Mouse (Mus musculus): ENCODE results near the gene Rccd1. TPM values are rescaled to one million over a fixed set of nuclear protein-coding genes. Genes with fewer than 3 reads are reported as not detected.

Rccd1 gene
- polyA plus RNA-seq, 1 experiment from 2014 or later, result 7.2 TPM

Other genes with a start within 250 kb of the Rccd1 start
- gene Idh2, start 209.1 kb downstream of the Rccd1 start, polyA plus RNA-seq (2015; fragmentation: Nextera tagmentation; extraction: Ambion mirVana), result 671 and 680 TPM in 2 replicates
- gene Sema4b, start 137.6 kb downstream of the Rccd1 start, polyA plus RNA-seq (2015; fragmentation: Nextera tagmentation; extraction: Ambion mirVana), result 15.8 and 16.3 TPM in 2 replicates
- 88.4 and 96.0 TPM in 2 replicates for gene Cib1, start 91.6 kb downstream of the Rccd1 start, polyA plus RNA-seq (2015; fragmentation: Nextera tagmentation; extraction: Ambion mirVana)
- gene Gdpgp1, start 91.6 kb downstream of the Rccd1 start, polyA plus RNA-seq (2015; fragmentation: Nextera tagmentation; extraction: Ambion mirVana), result 3.5 and 3.9 TPM in 2 replicates
- gene Ttll13, start 78.1 kb downstream of the Rccd1 start, polyA plus RNA-seq (2015; fragmentation: Nextera tagmentation; extraction: Ambion mirVana), result 1.1 and 2.2 TPM in 2 replicates
- gene Ngrn, start 63.2 kb downstream of the Rccd1 start, polyA plus RNA-seq (2015; fragmentation: Nextera tagmentation; extraction: Ambion mirVana), result 46.2 and 47.4 TPM in 2 replicates
- gene Vps33b, start 54.8 kb downstream of the Rccd1 start, polyA plus RNA-seq (2015; fragmentation: Nextera tagmentation; extraction: Ambion mirVana), result 9.7 and 10.7 TPM in 2 replicates
- gene Prc1, start 30.0 kb downstream of the Rccd1 start, polyA plus RNA-seq (2015; fragmentation: Nextera tagmentation; extraction: Ambion mirVana), result 166 and 182 TPM in 2 replicates
- 40.8 and 42.3 TPM in 2 replicates for gene Unc45a, start 16.6 kb upstream of the Rccd1 start, polyA plus RNA-seq (2015; fragmentation: Nextera tagmentation; extraction: Ambion mirVana)
- 20.9 and 21.9 TPM in 2 replicates for gene Hddc3, start 18.6 kb upstream of the Rccd1 start, polyA plus RNA-seq (2015; fragmentation: Nextera tagmentation; extraction: Ambion mirVana)
- 20.4 and 21.1 TPM in 2 replicates for gene Man2a2, start 46.9 kb upstream of the Rccd1 start, polyA plus RNA-seq (2015; fragmentation: Nextera tagmentation; extraction: Ambion mirVana)
- 18.5 and 19.3 TPM in 2 replicates for gene Fes, start 63.5 kb upstream of the Rccd1 start, polyA plus RNA-seq (2015; fragmentation: Nextera tagmentation; extraction: Ambion mirVana)
- 12.6 and 12.7 TPM in 2 replicates for gene Furin, start 81.0 kb upstream of the Rccd1 start, polyA plus RNA-seq (2015; fragmentation: Nextera tagmentation; extraction: Ambion mirVana)
- 23.1 and 25.2 TPM in 2 replicates for gene Blm, start 210.7 kb upstream of the Rccd1 start, polyA plus RNA-seq (2015; fragmentation: Nextera tagmentation; extraction: Ambion mirVana)